Mouse (Mus musculus) kidney, postnatal 14 days (tissue): ENCODE measurements around the gene Rnf6.

Experiments used
- DNase-seq: peaks from one replicate; pipeline ENCODE4 v3.0.0; 2022; ENCODE audit warnings: mixed read lengths

Rnf6 gene

GRCm38 (mm10) chr5:146220879-146221714 is at the start of gene Rnf6:
Gene Rnf6, minus strand, starts transcription at chr5:146221555.
- peak; percentile 95 for DNase-seq

GRCm38 (mm10) chr5:146270593-146270992 is 49.2 kb upstream of the Rnf6 start:
- DNase-seq = no peak

GRCm38 (mm10) chr5:146267776-146268175 is 46.4 kb upstream of the Rnf6 start:
- DNase-seq = no peak

- DNase-seq = no peak
Measured at GRCm38 (mm10) chr5:146265934-146266591, 44.7 kb upstream of the Rnf6 start.

- DNase-seq = no peak
Measured at GRCm38 (mm10) chr5:146260003-146260402, 38.6 kb upstream of the Rnf6 start.

GRCm38 (mm10) chr5:146253644-146254043 is 32.3 kb upstream of the Rnf6 start:
- no peak for DNase-seq

GRCm38 (mm10) chr5:146251663-146252429 is 30.5 kb upstream of the Rnf6 start:
- no peak for DNase-seq

GRCm38 (mm10) chr5:146250369-146251075 is 29.2 kb upstream of the Rnf6 start:
- no peak for DNase-seq

GRCm38 (mm10) chr5:146248746-146249145 is 27.4 kb upstream of the Rnf6 start:
- no peak for DNase-seq

- no peak for DNase-seq
Measured at GRCm38 (mm10) chr5:146247709-146248108, 26.4 kb upstream of the Rnf6 start.

- no peak for DNase-seq
Measured at GRCm38 (mm10) chr5:146246386-146246785, 25.0 kb upstream of the Rnf6 start.

GRCm38 (mm10) chr5:146245646-146246370 is 24.5 kb upstream of the Rnf6 start:
- no peak for DNase-seq

- DNase-seq = no peak
Measured at GRCm38 (mm10) chr5:146245193-146245592, 23.8 kb upstream of the Rnf6 start.

GRCm38 (mm10) chr5:146241202-146241601 is 19.8 kb upstream of the Rnf6 start:
- no peak for DNase-seq

GRCm38 (mm10) chr5:146240771-146241170 is 19.4 kb upstream of the Rnf6 start:
- DNase-seq = no peak

GRCm38 (mm10) chr5:146238274-146238673 is 16.9 kb upstream of the Rnf6 start:
- DNase-seq = no peak

GRCm38 (mm10) chr5:146234336-146234735 is 13.0 kb upstream of the Rnf6 start:
- DNase-seq = no peak

GRCm38 (mm10) chr5:146232816-146233215 is 11.5 kb upstream of the Rnf6 start:
- no peak for DNase-seq

GRCm38 (mm10) chr5:146232056-146232675 is 10.8 kb upstream of the Rnf6 start:
- DNase-seq = no peak

- no peak for DNase-seq
Measured at GRCm38 (mm10) chr5:146231655-146231996, 10.3 kb upstream of the Rnf6 start.

GRCm38 (mm10) chr5:146230864-146231654 is 9.7 kb upstream of the Rnf6 start, which contains the start of gene Cdk8:
Gene Cdk8, plus strand, starts transcription at chr5:146231230.
- DNase-seq = peak; percentile 96
